Mouse (Mus musculus): ENCODE results near the gene Mllt6. TPM values are rescaled to one million over a fixed set of nuclear protein-coding genes. Genes with fewer than 3 reads are reported as not detected.
A peak's percentile ranks its signal among the peaks of the same experiment; 100 is the strongest.

Gene Mllt6
- 3.1 and 3.9 TPM in 2 replicates for polyA plus RNA-seq (2015; fragmentation: Nextera tagmentation; extraction: Ambion mirVana)

DNA sequence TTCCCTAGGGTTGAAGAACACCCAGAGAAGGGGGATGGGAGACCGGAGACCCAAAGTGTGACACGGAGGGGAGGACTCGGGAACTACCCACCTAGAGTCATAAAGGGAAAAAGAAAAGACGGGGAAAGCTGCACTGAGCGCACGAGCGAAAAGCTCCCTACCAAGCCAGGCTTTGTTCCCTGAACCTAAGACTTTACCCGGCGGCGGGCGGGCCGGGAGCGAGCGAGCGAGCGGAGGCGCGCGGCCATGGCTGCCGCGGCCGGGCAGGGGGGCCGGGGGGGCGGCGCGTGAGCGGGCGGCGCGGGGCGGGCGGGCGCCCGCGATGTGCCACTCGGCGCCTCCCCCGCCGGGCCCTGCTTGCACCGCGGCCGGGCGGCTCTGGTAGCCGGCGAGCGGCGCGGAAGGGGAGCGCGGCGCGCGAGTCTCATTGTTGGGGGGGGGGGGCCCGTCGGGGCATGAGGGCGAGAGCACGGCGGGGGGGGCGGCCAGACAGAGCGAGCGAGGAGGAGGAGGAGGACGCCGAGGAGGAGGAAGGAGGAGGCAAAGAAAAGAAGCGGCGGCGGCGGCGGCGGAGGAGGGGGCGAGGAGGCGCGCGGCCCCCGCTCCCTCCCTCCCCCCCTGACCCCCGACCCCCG, at the start of gene Mllt6:
TSS of gene Mllt6 (plus strand) at position 522 of the 635 bp plus-strand sequence.
- 1% methylated on average over 24 of the region's 76 CpGs for WGBS
- Histone ChIP-seq H3K9me3 (no peaks in the 10 kb centered on the region), H3K27me3 (peaks cover 20% of the 10 kb centered on the region), H3K36me3 (peaks cover 26% of the 10 kb centered on the region), H3K4me2 (replicated peaks) (peak within 1 kb of the TSS; percentile 83), H3K9ac (replicated peaks) (peak within 1 kb of the TSS; percentile 88), H3K4me1 (replicated peaks) (peaks cover 52% of the 10 kb centered on the region), H3K27ac (peak within 1 kb of the TSS; percentile 90), H3K4me3 (replicated peaks) (peak within 1 kb of the TSS; percentile 93)
- peak; percentile 61 for ATAC-seq

DNA sequence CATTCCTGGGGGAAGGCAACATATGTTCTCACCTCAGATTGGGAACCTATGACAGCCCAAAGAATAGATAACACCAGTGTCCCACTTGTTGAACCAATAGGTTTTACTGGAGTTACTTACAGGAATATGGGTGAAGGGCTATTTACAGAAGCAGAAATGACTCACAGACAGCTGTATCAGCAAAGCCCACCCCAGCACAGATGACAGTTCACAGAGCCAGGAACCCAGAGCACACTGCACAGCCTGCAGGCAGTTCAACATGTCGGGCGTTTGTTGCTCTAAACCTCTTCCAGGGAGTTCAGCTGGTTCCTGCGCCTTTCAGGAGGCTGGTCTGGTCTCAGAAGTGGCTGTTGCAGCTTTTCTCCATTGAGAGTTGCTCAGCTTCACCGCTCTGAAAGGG, 47.9 kb upstream of the Mllt6 start:
- WGBS, result 84% methylated on average over 4 of the region's 4 CpGs
- Histone ChIP-seq H3K27me3 (peaks cover 14% of the 10 kb centered on the region; the same call in 1 of the 2 replicates), H3K9ac (replicated peaks) (no peak overlapping the region), H3K4me2 (replicated peaks) (no peak overlapping the region), H3K9me3 (no peaks in the 10 kb centered on the region), H3K36me3 (no peaks in the 10 kb centered on the region), H3K4me1 (replicated peaks) (no peaks in the 10 kb centered on the region), H3K4me3 (replicated peaks) (no peak overlapping the region), H3K27ac (no peak overlapping the region)
- no peak for ATAC-seq

DNA sequence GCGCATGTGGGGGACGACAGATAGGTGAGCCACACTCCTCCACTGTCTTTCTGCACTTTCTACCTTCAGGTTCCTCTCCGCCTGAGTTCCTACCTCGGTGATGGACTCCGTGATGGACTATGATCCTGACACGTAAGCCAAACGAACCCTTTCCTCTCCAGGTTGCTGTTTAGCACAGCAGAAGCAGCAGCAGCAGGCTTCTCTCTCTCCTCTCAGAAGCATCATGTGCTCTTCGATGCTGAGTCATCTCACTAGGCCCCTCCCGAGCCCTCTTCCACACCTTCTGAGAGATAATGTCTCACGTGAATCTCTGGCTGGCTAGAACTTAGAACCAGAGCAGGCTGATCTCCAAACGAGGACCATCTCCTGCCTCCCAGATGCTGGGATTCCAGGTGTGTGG, 44.8 kb upstream of the Mllt6 start:
- no peaks in the 10 kb centered on the region for H3K4me1 ChIP-seq (replicated peaks)
- WGBS, result 71% methylated on average over 11 of the region's 11 CpGs
- no peak overlapping the region for H3K27ac ChIP-seq
- H3K27me3 ChIP-seq, result peaks cover 18% of the 10 kb centered on the region
- no peak overlapping the region for H3K9ac ChIP-seq (replicated peaks)
- no peak overlapping the region for H3K4me3 ChIP-seq (replicated peaks)
- no peak overlapping the region for H3K4me2 ChIP-seq (replicated peaks)
- H3K9me3 ChIP-seq, result no peaks in the 10 kb centered on the region
- H3K36me3 ChIP-seq, result no peaks in the 10 kb centered on the region
- no peak for ATAC-seq

DNA sequence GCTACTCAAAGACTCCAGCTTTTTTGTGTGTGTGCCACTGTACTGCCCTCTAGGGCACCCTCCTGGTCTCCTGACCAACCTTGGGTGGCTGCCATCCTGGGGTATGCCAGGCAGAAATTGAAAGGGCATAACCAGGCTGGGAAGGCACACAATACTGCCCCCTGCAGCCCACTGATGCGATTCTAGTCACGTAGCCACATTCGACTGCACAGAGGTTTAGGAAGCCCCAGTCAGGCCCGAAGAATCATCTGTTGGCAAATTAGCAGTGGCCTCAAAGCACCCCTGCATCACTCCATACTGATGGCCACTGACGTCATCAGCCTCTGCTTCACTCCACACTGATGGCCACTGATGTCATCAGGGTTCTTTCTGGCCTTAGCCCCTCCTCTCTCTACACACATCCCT, 43.8 kb upstream of the Mllt6 start:
- 45% methylated on average over 5 of the region's 5 CpGs for WGBS
- no peaks in the 10 kb centered on the region for H3K9me3 ChIP-seq
- no peak overlapping the region for H3K4me2 ChIP-seq (replicated peaks)
- H3K36me3 ChIP-seq, result no peaks in the 10 kb centered on the region
- H3K4me3 ChIP-seq (replicated peaks), result no peak overlapping the region
- H3K27ac ChIP-seq, result no peak overlapping the region
- ATAC-seq, result peak; percentile 37; the same call in 1 of the 2 replicates
- H3K4me1 ChIP-seq (replicated peaks), result no peaks in the 10 kb centered on the region
- no peak overlapping the region for H3K9ac ChIP-seq (replicated peaks)
- peaks cover 26% of the 10 kb centered on the region for H3K27me3 ChIP-seq

DNA sequence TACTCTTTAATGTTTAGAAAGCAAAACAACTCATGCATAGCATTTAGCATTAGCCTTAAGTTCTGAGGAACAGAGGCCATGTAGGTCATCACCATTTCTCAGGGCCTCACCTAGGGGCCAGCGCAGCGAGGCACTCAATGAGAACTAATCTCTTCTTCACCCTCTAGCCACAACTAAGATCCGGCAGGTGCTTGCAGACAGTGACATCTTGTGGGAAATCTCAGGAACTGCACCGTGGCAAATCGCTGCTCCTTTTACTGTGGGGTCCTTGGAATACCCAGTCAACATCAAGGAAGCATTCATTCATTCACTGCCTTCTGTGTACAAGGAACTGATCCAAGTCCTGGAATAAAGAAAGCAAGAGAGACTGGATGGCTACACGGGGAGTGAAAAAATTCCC, 40.8 kb upstream of the Mllt6 start:
- no peak overlapping the region for H3K27ac ChIP-seq
- H3K36me3 ChIP-seq, result no peaks in the 10 kb centered on the region
- no peaks in the 10 kb centered on the region for H3K9me3 ChIP-seq
- no peak overlapping the region for H3K4me3 ChIP-seq (replicated peaks)
- peaks cover 52% of the 10 kb centered on the region for H3K27me3 ChIP-seq
- H3K9ac ChIP-seq (replicated peaks), result no peak overlapping the region
- peak; percentile 65 for ATAC-seq
- no peak overlapping the region for H3K4me2 ChIP-seq (replicated peaks)
- H3K4me1 ChIP-seq (replicated peaks), result peaks cover 14% of the 10 kb centered on the region
- WGBS, result 2% methylated on average over 6 of the region's 6 CpGs

DNA sequence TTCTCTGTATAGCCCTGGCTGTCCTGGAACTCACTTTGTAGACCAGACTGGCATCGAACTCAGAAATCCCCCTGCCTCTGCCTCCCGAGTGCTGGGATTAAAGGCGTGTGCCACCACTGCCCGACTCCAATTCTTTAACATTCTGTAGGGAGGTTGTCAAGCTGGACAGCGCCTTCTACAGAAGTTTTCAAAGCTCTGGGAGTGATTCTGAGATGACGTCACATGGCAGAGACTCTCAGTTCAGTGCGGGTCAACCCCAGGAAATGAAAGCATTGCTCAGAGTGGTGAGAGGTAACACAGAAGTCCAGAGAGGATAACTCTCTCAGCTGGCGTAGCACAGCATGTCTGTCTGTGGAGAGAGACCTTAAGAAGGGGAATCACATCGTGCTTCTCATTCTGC, 40.0 kb upstream of the Mllt6 start:
- Histone ChIP-seq H3K27ac (no peak overlapping the region), H3K4me1 (replicated peaks) (peaks cover 21% of the 10 kb centered on the region), H3K4me3 (replicated peaks) (no peak overlapping the region), H3K9me3 (no peaks in the 10 kb centered on the region), H3K9ac (replicated peaks) (no peak overlapping the region), H3K36me3 (no peaks in the 10 kb centered on the region), H3K4me2 (replicated peaks) (no peak overlapping the region), H3K27me3 (peaks cover 54% of the 10 kb centered on the region)
- WGBS, result 65% methylated on average over 9 of the region's 9 CpGs
- no peak for ATAC-seq

DNA sequence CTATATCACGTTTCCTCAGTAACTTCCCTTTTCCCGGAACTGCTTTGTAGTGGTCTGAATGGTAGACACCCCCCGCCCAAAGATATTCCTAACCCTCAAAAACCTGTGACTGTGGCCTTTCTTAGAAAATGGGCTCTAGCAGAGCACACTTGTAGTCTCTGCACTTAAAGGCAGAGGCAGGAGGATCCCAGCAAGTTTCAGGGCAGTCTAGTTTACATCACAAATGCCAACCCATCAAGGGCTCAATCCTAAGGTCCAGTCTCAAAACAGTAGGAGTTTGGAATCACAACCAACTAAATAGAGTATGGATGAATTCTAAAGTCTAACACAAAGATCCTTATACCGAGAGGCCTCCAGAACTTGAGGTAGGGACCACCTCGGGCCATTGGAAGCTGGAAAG, 37.7 kb upstream of the Mllt6 start:
- Histone ChIP-seq H3K27me3 (peaks cover 70% of the 10 kb centered on the region), H3K27ac (no peak overlapping the region), H3K9me3 (no peaks in the 10 kb centered on the region), H3K4me3 (replicated peaks) (no peak overlapping the region), H3K36me3 (no peaks in the 10 kb centered on the region), H3K4me1 (replicated peaks) (peaks cover 32% of the 10 kb centered on the region), H3K9ac (replicated peaks) (no peak overlapping the region), H3K4me2 (replicated peaks) (no peak overlapping the region)
- ATAC-seq, result no peak
- 76% methylated on average over 5 of the region's 5 CpGs for WGBS

DNA sequence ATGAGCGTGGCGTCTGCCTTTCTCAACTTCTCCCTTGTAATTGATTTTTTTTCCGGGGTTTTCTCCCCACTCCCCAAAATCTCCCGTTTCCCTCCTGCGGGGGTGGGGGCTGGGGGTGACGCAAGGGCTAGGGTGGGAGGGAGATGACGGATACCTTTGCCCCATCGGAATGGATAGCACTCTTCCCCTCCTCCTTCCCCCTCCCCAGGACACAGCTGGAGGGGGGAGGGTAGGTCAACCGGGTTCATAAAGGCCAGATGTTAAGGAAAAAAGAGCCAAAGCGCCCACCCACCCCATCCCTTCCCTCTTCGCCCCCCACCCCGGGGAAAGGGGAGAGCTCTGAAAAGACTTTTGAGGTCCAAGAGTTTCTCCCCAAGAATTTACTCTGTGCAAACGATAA, 36.8 kb upstream of the Mllt6 start:
- WGBS, result 3% methylated on average over 13 of the region's 13 CpGs
- Histone ChIP-seq H3K9ac (replicated peaks) (no peak overlapping the region), H3K27me3 (peaks cover 79% of the 10 kb centered on the region), H3K27ac (no peak overlapping the region), H3K4me1 (replicated peaks) (peaks cover 32% of the 10 kb centered on the region), H3K9me3 (no peaks in the 10 kb centered on the region), H3K4me2 (replicated peaks) (no peak overlapping the region), H3K36me3 (no peaks in the 10 kb centered on the region), H3K4me3 (replicated peaks) (no peak overlapping the region)
- no peak for ATAC-seq

DNA sequence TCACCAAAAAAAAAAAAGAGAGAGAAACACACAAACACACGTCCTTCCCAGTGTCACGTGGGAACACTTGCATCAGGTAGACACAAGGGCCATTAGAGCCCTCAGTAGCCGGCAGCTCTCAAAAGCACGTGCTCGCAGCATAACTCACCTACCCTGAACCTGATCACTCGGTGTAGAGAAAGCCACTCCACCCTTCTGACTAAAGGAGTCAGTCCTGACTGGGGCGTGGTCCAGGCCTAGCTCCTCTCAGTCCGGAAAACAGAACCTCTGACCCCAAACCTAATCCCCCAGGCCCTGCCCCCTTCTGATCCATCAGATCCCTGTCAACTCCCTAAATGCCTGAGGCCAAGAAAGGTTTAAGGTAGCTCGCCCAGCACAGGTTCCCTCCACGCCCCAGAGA, 36.4 kb upstream of the Mllt6 start:
- Histone ChIP-seq H3K4me2 (replicated peaks) (peak overlapping the region; percentile 72; the same call in 1 of the 2 replicates), H3K4me3 (replicated peaks) (0 out of 2 replicates have a peak overlapping the region, but pooled peaks have one; percentile 67), H3K27ac (no peak overlapping the region), H3K27me3 (peaks cover 83% of the 10 kb centered on the region), H3K9ac (replicated peaks) (no peak overlapping the region), H3K4me1 (replicated peaks) (peaks cover 32% of the 10 kb centered on the region), H3K9me3 (no peaks in the 10 kb centered on the region), H3K36me3 (no peaks in the 10 kb centered on the region)
- WGBS, result 8% methylated on average over 10 of the region's 10 CpGs
- no peak for ATAC-seq

DNA sequence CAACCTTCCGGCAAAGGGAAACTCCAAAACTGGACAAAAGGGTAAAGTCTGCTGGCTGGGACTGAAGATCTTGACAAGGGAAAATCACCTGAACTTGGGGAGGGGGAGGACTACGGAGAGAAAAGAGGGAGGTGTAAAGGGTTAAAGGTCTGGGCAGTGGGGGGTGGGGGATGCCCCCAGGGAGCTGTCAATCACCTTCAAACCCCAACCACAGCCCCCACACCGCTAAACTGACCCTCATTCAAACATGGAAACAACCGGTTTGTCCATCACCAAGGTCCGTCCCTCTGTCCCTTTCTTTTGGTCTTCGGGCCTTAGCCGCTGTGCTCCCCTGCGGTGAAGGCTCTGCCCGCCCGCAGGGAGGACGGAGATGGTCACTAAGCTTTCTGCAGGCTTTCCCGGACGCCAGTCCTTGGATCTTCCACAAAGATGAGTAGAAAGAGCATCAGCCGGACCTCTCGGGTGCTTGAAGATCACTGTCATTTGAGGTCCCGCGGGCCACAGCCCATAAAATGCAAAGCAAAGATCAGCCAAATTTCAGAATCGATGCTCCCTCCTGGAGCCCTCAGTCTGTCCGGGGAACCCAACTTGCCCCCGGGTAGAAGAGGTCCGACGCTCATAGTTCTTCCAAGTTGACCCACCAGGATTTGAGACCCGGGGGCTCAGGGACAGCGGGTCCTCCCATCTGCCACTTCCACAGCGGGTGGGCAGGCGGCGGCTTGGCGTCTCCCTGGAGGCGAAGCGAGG, 35.5 kb upstream of the Mllt6 start:
- no peak overlapping the region for H3K27ac ChIP-seq
- H3K4me2 ChIP-seq (replicated peaks), result peak overlapping the region; percentile 72
- H3K9me3 ChIP-seq, result no peaks in the 10 kb centered on the region
- 1% methylated on average over 30 of the region's 30 CpGs for WGBS
- H3K4me1 ChIP-seq (replicated peaks), result peaks cover 32% of the 10 kb centered on the region
- H3K9ac ChIP-seq (replicated peaks), result peak overlapping the region; percentile 78
- peaks cover 86% of the 10 kb centered on the region for H3K27me3 ChIP-seq
- H3K36me3 ChIP-seq, result no peaks in the 10 kb centered on the region
- ATAC-seq, result no peak
- peak overlapping the region; percentile 67 for H3K4me3 ChIP-seq (replicated peaks)

DNA sequence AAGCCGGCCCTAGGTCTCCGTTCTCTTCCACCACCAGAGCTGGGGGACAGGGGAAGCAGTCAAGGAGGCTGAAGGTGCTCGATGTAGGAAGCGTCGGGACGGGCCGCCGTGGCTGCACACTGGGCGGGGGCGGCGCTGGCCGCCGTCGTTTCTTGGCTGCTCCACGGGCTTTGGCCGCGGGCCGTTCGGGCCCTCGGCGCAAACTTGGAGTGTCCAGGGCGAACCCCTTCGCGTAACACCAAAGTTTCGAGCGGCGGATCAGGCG, 35.0 kb upstream of the Mllt6 start:
- Histone ChIP-seq H3K27me3 (peaks cover 84% of the 10 kb centered on the region), H3K4me3 (replicated peaks) (peak overlapping the region; percentile 67), H3K4me2 (replicated peaks) (peak overlapping the region; percentile 72), H3K9ac (replicated peaks) (peak overlapping the region; percentile 78; the same call in 1 of the 2 replicates), H3K27ac (no peak overlapping the region), H3K4me1 (replicated peaks) (peaks cover 32% of the 10 kb centered on the region), H3K36me3 (no peaks in the 10 kb centered on the region), H3K9me3 (no peaks in the 10 kb centered on the region)
- ATAC-seq, result no peak
- 0% methylated on average over 28 of the region's 28 CpGs for WGBS

DNA sequence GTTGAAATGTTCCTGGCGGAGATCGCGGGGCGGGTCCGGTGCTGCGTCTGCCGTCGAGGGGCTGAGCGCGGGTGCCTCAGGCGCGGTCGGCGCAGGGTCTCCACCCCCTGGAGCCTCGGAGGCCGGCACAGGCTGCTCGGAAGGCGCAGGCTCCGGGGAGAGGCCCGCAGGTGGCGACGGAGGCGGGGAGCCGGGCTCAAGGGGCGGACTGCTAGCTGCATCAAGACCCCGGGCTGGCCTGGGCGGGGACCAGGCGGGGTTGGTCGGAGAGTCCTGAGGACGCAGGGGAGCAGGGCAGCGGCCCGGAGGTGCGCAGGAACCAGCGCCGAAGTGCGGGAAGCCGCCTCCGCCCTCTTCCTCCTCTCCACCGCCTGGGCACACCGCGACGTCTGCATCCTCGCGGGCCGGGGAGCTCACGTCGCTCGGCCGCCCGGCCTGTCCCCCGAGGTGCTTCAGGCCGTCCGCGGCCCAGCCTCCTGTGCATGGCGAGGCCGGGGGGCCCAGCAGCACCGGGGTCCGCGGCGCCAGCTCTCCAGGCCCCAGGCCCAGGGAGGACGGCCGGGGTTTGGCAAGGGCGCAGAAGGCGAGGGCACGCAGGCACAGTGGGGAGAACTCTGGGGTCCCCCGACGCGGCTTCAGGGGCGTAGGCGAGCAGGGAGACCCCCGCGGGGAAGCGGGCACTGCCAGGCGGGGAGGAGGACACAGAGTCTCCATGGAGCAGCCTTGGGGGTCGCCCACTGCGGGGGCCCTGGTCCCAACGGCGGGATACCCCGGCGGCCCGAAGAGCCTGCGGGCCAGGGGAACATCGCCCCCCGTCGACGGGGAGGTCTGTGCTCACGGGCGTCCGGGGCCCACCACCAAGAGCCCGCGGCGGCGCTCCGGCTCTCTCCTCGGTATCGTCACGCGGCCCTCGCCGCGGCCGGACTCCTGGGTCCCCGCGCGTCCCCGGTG, 34.4 kb upstream of the Mllt6 start:
- Histone ChIP-seq H3K27ac (no peak overlapping the region), H3K4me1 (replicated peaks) (peaks cover 32% of the 10 kb centered on the region), H3K4me2 (replicated peaks) (peak overlapping the region; percentile 72), H3K36me3 (no peaks in the 10 kb centered on the region), H3K9ac (replicated peaks) (peak overlapping the region; percentile 78), H3K9me3 (no peaks in the 10 kb centered on the region), H3K4me3 (replicated peaks) (peak overlapping the region; percentile 67), H3K27me3 (peaks cover 78% of the 10 kb centered on the region)
- peak; percentile 64 for ATAC-seq
- WGBS, result under 1% methylated on average over 96 of the region's 106 CpGs

Data from midbrain, embryonic 13.5 days (tissue).